Mouse (Mus musculus): ENCODE data around the gene AC124502.3. TPM values are rescaled to one million over a fixed set of nuclear protein-coding genes. Genes with fewer than 3 reads are reported as not detected.

AC124502.3 gene
- polyA plus RNA-seq, 1 experiment, result 0.33 TPM

GRCm38 (mm10) chr19:5067040-5067799, 28.5 kb downstream of the AC124502.3 start:
- TF ChIP-seq GATA1 (IDR thresholded peaks at IDR 0.05; ENCODE audit: low read length), result no peak

GRCm38 (mm10) chr19:5067867-5068569, 29.3 kb downstream of the AC124502.3 start, which contains the start of gene Cd248:
Gene Cd248, plus strand, starts transcription at chr19:5068078.
- no peak for TF ChIP-seq GATA1 (IDR thresholded peaks at IDR 0.05; ENCODE audit: low read length)

DNA sequence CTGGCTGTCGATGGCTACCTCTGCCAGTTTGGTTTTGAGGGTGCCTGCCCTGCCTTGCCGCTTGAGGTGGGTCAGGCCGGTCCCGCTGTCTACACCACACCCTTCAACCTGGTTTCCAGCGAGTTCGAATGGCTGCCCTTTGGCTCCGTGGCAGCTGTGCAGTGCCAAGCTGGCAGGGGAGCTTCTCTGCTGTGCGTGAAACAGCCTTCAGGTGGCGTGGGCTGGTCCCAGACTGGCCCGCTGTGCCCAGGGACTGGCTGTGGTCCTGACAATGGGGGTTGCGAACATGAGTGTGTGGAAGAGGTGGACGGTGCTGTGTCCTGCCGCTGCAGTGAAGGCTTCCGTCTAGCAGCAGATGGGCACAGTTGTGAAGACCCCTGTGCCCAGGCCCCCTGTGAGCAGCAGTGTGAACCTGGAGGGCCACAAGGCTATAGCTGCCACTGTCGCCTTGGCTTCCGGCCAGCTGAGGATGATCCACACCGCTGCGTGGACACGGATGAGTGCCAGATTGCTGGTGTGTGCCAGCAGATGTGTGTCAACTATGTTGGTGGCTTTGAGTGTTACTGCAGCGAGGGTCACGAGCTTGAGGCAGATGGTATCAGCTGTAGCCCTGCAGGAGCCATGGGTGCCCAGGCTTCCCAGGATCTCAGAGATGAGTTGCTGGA, 30.0 kb downstream of the AC124502.3 start:
- no peak for TF ChIP-seq GATA1 (IDR thresholded peaks at IDR 0.05; ENCODE audit: low read length)

- TF ChIP-seq GATA1 (IDR thresholded peaks at IDR 0.05; ENCODE audit: low read length), result no peak
Observed at GRCm38 (mm10) chr19:5069486-5069885, 30.8 kb downstream of the AC124502.3 start.

DNA sequence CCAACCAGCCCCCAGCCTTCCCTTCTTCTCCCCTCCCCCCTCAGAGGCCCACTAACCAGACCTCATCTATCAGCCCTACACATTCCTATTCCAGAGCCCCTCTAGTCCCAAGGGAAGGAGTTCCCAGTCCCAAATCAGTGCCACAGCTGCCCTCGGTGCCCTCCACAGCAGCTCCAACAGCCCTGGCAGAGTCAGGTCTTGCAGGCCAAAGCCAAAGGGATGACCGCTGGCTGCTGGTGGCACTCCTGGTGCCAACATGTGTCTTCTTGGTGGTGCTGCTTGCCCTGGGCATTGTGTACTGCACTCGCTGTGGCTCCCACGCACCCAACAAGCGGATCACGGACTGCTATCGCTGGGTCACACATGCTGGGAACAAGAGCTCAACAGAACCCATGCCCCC, 31.3 kb downstream of the AC124502.3 start:
- TF ChIP-seq GATA1 (IDR thresholded peaks at IDR 0.05; ENCODE audit: low read length), result no peak

DNA sequence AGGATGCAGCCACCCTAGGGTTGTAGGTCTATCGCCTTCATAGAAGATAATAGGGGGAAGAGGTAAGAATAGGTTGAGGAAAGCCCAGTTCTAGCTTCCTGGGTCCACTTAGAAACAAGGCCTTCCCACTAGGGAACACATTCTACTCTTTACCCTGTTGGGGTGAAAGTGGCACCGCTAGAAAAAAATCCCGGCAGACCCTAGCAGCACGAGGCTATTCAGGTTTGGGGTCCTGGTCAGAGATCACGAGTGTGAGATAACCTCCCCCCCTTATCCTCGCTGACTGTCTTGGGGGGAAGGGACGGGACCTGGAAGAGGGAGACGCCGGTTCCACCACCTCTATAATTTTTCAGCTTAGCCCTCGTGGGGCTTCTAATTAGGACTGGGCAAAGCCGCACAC, 32.4 kb downstream of the AC124502.3 start:
- no peak for TF ChIP-seq GATA1 (IDR thresholded peaks at IDR 0.05; ENCODE audit: low read length)

- TF ChIP-seq GATA1 (IDR thresholded peaks at IDR 0.05; ENCODE audit: low read length), result no peak
Observed at GRCm38 (mm10) chr19:5071545-5072369, 33.1 kb downstream of the AC124502.3 start.

DNA sequence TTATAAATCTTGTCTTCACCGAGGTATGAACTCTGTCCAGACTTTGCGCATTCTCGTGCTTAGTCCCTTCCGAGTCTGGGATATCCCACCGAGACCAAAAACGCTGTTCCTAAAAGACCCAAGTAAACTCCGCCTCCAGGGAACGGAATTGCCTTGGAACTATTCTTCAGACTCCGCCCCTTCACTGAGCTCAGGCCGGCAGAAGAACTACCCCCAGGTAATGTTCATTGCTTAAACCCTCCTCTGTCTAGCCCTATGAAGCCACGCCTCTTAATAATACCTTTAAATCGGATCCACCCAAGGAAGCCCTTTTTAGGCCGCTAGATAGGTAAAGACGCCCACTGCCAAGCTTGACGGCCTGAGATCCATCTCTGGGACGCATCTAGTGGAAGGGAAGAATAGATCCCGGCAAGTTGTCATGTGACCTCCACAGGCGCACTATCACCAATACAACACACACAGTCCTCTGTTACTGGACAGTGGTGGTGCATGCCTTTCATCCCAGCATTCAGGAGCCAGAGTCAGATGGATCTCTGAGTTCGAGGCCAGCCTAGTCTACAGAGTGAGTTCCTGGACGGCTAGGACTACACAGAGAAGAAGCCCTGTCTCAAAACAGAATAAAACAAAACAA, 33.8 kb downstream of the AC124502.3 start:
- no peak for TF ChIP-seq GATA1 (IDR thresholded peaks at IDR 0.05; ENCODE audit: low read length)

GRCm38 (mm10) chr19:5073028-5073427, 34.3 kb downstream of the AC124502.3 start:
- TF ChIP-seq GATA1 (IDR thresholded peaks at IDR 0.05; ENCODE audit: low read length), result no peak

DNA sequence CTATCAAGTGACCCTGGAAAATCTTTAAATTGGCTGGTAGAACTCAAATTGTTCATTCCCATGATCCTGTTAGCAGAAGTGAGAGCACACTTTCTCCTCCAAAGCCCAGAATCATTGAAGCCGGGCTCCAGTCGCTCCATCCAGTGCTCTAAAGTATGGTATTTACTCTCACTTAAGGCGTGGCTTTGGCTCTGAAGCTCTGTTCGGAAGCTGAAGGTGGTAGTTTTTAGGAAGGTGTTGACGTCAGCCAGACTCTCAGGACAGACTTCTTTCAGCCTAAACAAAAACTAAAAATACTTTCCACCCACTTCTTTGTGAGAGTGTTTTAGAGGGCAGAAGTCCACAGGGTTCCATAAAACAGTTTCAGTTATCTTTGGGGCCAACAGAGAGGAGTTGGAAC, 34.8 kb downstream of the AC124502.3 start:
- no peak for TF ChIP-seq GATA1 (IDR thresholded peaks at IDR 0.05; ENCODE audit: low read length)

DNA sequence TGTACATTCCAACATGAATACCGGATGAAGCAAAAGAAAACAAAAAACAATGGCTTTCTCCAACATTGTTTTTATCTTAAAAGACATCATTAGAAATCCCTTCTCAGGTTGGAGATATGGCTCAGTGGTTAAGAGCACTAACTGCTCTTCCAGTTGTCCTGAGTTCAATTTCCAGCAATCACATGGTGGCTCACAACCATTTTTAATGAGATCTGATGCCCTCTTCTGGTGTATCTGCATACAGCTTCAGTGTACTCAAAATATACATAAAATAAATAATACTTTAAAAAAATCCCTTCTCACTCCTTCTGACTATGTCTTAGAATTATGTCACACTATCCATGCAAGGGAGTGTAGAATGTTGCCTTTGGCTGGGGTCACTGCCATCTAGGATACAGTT, 40.6 kb downstream of the AC124502.3 start:
- no peak for TF ChIP-seq GATA1 (IDR thresholded peaks at IDR 0.05; ENCODE audit: low read length)

- no peak for TF ChIP-seq GATA1 (IDR thresholded peaks at IDR 0.05; ENCODE audit: low read length)
Observed at GRCm38 (mm10) chr19:5082005-5082404, 43.3 kb downstream of the AC124502.3 start.

DNA sequence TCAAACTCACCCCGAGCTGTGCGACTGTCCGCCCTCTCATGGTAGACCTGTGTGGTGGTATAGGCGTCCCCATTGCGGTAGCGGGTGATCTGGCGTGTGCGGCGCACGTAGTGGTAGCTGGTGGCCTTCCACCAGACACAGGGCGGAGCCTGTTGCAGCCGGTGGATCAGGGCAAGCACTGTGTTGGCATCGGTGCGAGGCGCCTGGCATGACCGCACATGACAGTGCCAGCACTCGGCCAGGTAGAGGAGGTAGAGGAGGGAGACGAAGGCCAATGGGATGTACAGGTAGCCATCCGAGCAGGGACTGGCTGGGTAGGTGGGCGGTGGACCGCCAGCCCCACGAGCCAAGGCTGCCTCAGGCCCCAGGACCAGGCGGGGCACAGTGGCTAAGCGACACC, 43.9 kb downstream of the AC124502.3 start:
- no peak for TF ChIP-seq GATA1 (IDR thresholded peaks at IDR 0.05; ENCODE audit: low read length)

- no peak for TF ChIP-seq GATA1 (IDR thresholded peaks at IDR 0.05; ENCODE audit: low read length)
Observed at GRCm38 (mm10) chr19:5083961-5084833, 45.5 kb downstream of the AC124502.3 start.

All from G1E-ER4 (cell line).